Mouse (Mus musculus) testis, postnatal 14 days (tissue): ENCODE data around the gene Gm11146.

Source experiments
- DNase-seq: peaks from one replicate; pipeline ENCODE4 v3.0.0; 2021; ENCODE audit warnings: low spot score

Gene Gm11146

GRCm38 (mm10) chr16:77556446-77557105 is 45.3 kb downstream of the Gm11146 start:
- DNase-seq: no peak

GRCm38 (mm10) chr16:77551051-77551450 is 50.8 kb downstream of the Gm11146 start:
- DNase-seq: no peak
